Comparison of ENCODE assay signal across 12 mouse cellular contexts in the genomic region with DNA sequence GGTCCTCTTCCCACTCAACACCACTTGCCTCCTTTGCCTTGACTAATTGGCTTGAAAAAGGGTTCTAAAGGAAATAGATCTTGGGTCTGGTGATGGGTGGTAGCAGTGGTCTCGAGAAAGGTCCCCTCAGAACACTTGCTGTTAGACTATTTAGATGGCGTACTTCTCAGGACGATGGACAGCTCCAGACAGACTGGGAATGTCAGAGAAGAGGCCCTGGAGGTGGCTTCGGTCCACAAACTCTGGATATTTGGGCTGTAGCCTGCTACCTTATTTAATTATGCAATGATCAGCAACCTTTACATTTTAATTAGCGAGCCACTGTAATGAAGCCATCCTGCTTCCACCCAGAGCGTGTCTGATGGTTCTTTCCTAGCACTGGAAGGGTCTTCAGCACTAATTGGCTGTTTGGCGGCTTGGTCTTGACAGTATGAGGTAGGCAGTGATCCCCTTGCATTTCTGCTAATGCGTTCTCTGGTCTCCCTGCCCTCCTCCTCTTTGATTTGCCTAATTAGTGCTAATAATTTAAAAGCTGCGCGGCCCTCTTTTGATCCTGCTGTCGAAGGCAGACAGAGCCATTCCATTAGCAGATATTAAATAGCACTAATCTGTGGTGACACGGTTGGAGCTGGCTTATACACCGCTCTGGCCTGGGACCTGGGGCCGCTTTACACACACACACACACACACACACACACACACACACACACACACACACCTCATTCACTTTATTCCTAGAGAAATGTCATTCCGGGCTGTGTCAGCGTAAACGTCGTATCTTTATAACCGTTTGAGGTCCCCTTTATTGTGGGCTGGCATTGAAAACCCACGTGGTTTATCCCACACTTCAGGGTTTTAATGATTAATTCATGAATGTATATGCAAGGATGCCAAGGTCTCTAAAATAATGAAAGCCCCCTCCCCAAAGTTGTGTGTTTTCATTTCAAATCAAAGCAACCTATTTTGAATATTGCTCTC.
A peak's percentile ranks its signal among the peaks of the same experiment; 100 is the strongest.
DNase-seq lines count a peak whose midpoint lies in the region; ATAC-seq and TF ChIP-seq lines count a peak whose summit lies in the region.
"Had no signal": no experiment of that assay in that cellular context is flagged by ENCODE, and none has a peak within 500 bp of the region (broad histone marks: within the 10 kb centered on the region; RNA-seq: fewer than 3 reads in every experiment).

No protein-coding gene starts in this region.

- ATAC-seq in lung, embryonic 14.5 days (ENCODE audit: insufficient read depth), result no peak
- ATAC-seq in forebrain, embryonic 11.5 days (replicated peaks; ENCODE audit: low FRiP score), result peak; percentile 94
- no peak for ATAC-seq in limb, embryonic 14.5 days (ENCODE audit: low FRiP score, low read depth)
- ATAC-seq: CD4-positive, CD25-positive, alpha-beta regulatory T cell, adult 4 months had no signal

- TF ChIP-seq CTCF in lung, embryonic 14.5 days (IDR thresholded peaks at IDR 0.05; ENCODE audit: low read depth), result no peak

- no peaks in the 10 kb centered on the region for H3K27me3 ChIP-seq in lung, embryonic 14.5 days (ENCODE audit: insufficient read depth, low read length)
- no peaks in the 10 kb centered on the region for H3K27me3 ChIP-seq in forebrain, embryonic 11.5 days (ENCODE audit: control insufficient read depth, insufficient read depth, low read length)
- no peaks in the 10 kb centered on the region for H3K27me3 ChIP-seq in limb, embryonic 14.5 days (ENCODE audit: control insufficient read depth, insufficient read depth, low read length)

- no peak overlapping the region for H3K27ac ChIP-seq in lung, embryonic 14.5 days (ENCODE audit: low read depth)
- no peak overlapping the region for H3K27ac ChIP-seq in forebrain, embryonic 11.5 days (ENCODE audit: low read depth, low read length)
- H3K27ac ChIP-seq in limb, embryonic 14.5 days (replicated peaks; ENCODE audit: low read depth, low read length), result no peak overlapping the region

- no peak overlapping the region for H3K9ac ChIP-seq in lung, embryonic 14.5 days
- no peak overlapping the region for H3K9ac ChIP-seq in forebrain, embryonic 11.5 days (ENCODE audit: low read length)
- no peak overlapping the region for H3K9ac ChIP-seq in limb, embryonic 14.5 days (ENCODE audit: low read depth, low read length, severe bottlenecking)

- no peaks in the 10 kb centered on the region for H3K36me3 ChIP-seq in lung, embryonic 14.5 days (ENCODE audit: insufficient read depth)
- no peaks in the 10 kb centered on the region for H3K36me3 ChIP-seq in forebrain, embryonic 11.5 days (ENCODE audit: control insufficient read depth, insufficient read depth, low read length)
- H3K36me3 ChIP-seq in limb, embryonic 14.5 days (ENCODE audit: control insufficient read depth, insufficient read depth, low read length), result no peaks in the 10 kb centered on the region

- H3K4me1 ChIP-seq in lung, embryonic 14.5 days (ENCODE audit: insufficient read depth), result no peaks in the 10 kb centered on the region
- peaks cover 2% of the 10 kb centered on the region; the same call in 1 of the 2 replicates for H3K4me1 ChIP-seq in forebrain, embryonic 11.5 days (replicated peaks; ENCODE audit: control insufficient read depth, insufficient read depth, low read length)
- no peaks in the 10 kb centered on the region for H3K4me1 ChIP-seq in limb, embryonic 14.5 days (ENCODE audit: control insufficient read depth, insufficient read depth, low read length)

- H3K4me3 ChIP-seq in lung, embryonic 14.5 days (ENCODE audit: low read depth, low read length), result no peak overlapping the region
- no peak overlapping the region for H3K4me3 ChIP-seq in forebrain, embryonic 11.5 days (ENCODE audit: low read depth, low read length)
- no peak overlapping the region for H3K4me3 ChIP-seq in limb, embryonic 14.5 days (replicated peaks; ENCODE audit: low read length)

- H3K9me3 ChIP-seq in lung, embryonic 14.5 days (ENCODE audit: low read depth, low read length), result no peaks in the 10 kb centered on the region
- no peaks in the 10 kb centered on the region for H3K9me3 ChIP-seq in forebrain, embryonic 11.5 days (ENCODE audit: control insufficient read depth, low read length)
- H3K9me3 ChIP-seq in limb, embryonic 14.5 days (ENCODE audit: control insufficient read depth, low read length), result no peaks in the 10 kb centered on the region

- no peak for TF ChIP-seq POLR2A in limb, embryonic 14.5 days (IDR thresholded peaks at IDR 0.05; ENCODE audit: borderline replicate concordance, extremely low read depth, insufficient read depth, insufficient read length)

- intact Hi-C loops in gastrocnemius, postnatal 36 days (cut with DNase I), result no loop called here

- peak; percentile 12 for DNase-seq in lung, embryonic 14.5 days
- no peak for DNase-seq in lung, postnatal 10 days
- DNase-seq in forebrain, embryonic 11.5 days (ENCODE audit: low spot score), result peak; percentile 80
- peak; percentile 20 for DNase-seq in limb, embryonic 14.5 days (ENCODE audit: low spot score)
- peak; percentile 4 for DNase-seq in yolk sac, embryonic 10.5 days (ENCODE audit: low spot score)
- DNase-seq in heart, adult 9 months (ENCODE audit: low spot score in 2 of 2), result no peak
- DNase-seq in layer of hippocampus, adult 9-10 months (ENCODE audit: low spot score), result no peak
- DNase-seq in gastrocnemius, postnatal 36 days, result no peak
- DNase-seq: cerebellum, postnatal 36 days; heart, postnatal 10 days; thymus, adult 2 months had no signal

- WGBS in lung, embryonic 14.5 days, result 66% methylated on average over 20 of the region's 20 CpGs
- WGBS in forebrain, embryonic 11.5 days, result 37% methylated on average over 20 of the region's 20 CpGs
- WGBS in limb, embryonic 14.5 days, result 37% methylated on average over 20 of the region's 20 CpGs

- no peak overlapping the region for H3K4me2 ChIP-seq in lung, embryonic 14.5 days
- H3K4me2 ChIP-seq in forebrain, embryonic 11.5 days (ENCODE audit: low read depth, low read length, severe bottlenecking), result no peak overlapping the region
- no peak overlapping the region for H3K4me2 ChIP-seq in limb, embryonic 14.5 days (replicated peaks; ENCODE audit: low read depth, low read length, severe bottlenecking)

Comparison
In these comparisons a context has a peak if more than half of its experiments do, and no peak if none do; other contexts are left out.
1. DNase-seq: peak in lung, embryonic 14.5 days (single experiment), forebrain, embryonic 11.5 days (single experiment), limb, embryonic 14.5 days (single experiment) and yolk sac, embryonic 10.5 days (single experiment); none in lung, postnatal 10 days (single experiment), heart, adult 9 months (0 of 2), layer of hippocampus, adult 9-10 months (single experiment) and gastrocnemius, postnatal 36 days (0 of 2).